8 mouse cellular contexts compared by ENCODE assay signal in the genomic region with DNA sequence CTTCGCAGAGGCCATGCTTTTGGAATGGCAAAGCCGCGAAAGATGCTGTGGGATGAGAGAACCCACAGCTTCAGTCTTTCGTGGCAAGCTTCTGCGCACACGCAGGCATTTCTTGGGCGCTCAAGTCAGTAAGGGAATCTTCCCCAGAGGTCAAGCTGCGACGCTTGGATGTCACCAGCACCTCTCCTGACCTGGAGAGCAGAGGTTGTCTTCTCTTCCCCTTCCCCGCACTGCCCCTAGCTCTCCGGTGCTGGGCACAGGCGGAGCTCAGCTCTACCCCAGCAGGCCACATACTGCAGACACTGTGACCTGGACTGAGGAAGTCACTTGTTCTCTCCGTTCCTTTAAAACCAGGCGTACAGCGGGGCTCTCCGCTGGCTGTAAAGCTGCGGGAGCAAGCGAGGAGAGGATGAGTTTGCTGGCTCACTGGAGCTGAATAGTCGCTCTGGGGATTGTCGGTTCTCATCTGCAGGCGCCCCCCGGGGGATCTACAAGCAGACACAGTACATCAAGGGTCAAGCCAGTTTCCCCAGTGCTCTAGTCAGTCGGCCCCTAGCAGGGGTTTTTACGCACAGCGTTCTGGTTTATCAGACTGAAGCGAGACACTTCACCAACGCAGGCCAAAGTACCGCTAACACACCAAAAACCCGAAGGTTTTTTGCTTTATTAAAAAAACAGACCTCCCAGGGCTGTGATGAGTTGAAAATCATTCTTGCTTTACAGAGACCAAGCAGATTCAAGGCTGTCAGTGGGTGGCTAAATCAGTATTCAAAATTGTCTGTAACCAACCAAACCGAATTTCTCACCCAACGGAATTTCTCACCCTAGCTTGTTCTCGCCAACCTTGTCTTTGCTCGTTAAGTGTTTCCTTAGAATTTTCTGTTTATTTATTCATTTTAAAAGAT. TPM values are rescaled to one million over a fixed set of nuclear protein-coding genes. Genes with fewer than 3 reads are reported as not detected.
DNase-seq lines count a peak whose midpoint lies in the region; ATAC-seq lines count a peak whose summit lies in the region.
"Had no signal": no experiment of that assay in that cellular context is flagged by ENCODE, and none has a peak within 500 bp of the region (broad histone marks: within the 10 kb centered on the region; RNA-seq: fewer than 3 reads in every experiment).

No protein-coding gene starts in this region.

- 5% methylated on average over 33 of the region's 33 CpGs for WGBS in lung, embryonic 15.5 days
- WGBS in hindbrain, embryonic 14.5 days = 2% methylated on average over 33 of the region's 33 CpGs
- WGBS in midbrain, embryonic 15.5 days = 1% methylated on average over 33 of the region's 33 CpGs

- no peak for DNase-seq in lung, postnatal 36 days
- DNase-seq in embryo, embryonic 10.5 days (ENCODE audit: low spot score) = peak; percentile 65
- DNase-seq in hindbrain, embryonic 14.5 days (ENCODE audit: low spot score) = no peak
- no peak for DNase-seq in frontal cortex, adult 2 months (ENCODE audit: extremely low spot score in 1 of 2, low spot score in 1 of 2)
- DNase-seq in thymus, postnatal 25 days = no peak

- peaks cover 64% of the 10 kb centered on the region for H3K27me3 ChIP-seq in lung, embryonic 15.5 days
- peaks cover 61% of the 10 kb centered on the region for H3K27me3 ChIP-seq in hindbrain, embryonic 14.5 days (ENCODE audit: control insufficient read depth, insufficient read depth, low read length)
- H3K27me3 ChIP-seq in midbrain, embryonic 15.5 days (replicated peaks) = peaks cover 64% of the 10 kb centered on the region

- H3K27ac ChIP-seq in lung, embryonic 15.5 days = no peak overlapping the region
- H3K27ac ChIP-seq in hindbrain, embryonic 14.5 days = no peak overlapping the region
- no peak overlapping the region for H3K27ac ChIP-seq in midbrain, embryonic 15.5 days

- H3K9ac ChIP-seq in lung, embryonic 15.5 days = no peak overlapping the region
- H3K9ac ChIP-seq in hindbrain, embryonic 14.5 days = no peak overlapping the region
- H3K9ac ChIP-seq in midbrain, embryonic 15.5 days = peak overlapping the region; percentile 9; the same call in 1 of the 2 replicates

- H3K4me3 ChIP-seq in lung, embryonic 15.5 days = peak overlapping the region; percentile 28
- H3K4me3 ChIP-seq in hindbrain, embryonic 14.5 days (replicated peaks; ENCODE audit: low read length) = peak overlapping the region; percentile 12
- peak overlapping the region; percentile 18 for H3K4me3 ChIP-seq in midbrain, embryonic 15.5 days

- H3K36me3 ChIP-seq in lung, embryonic 15.5 days = no peaks in the 10 kb centered on the region
- H3K36me3 ChIP-seq in hindbrain, embryonic 14.5 days (replicated peaks; ENCODE audit: control insufficient read depth, insufficient read depth) = no peaks in the 10 kb centered on the region
- H3K36me3 ChIP-seq in midbrain, embryonic 15.5 days (replicated peaks) = no peaks in the 10 kb centered on the region

- H3K4me1 ChIP-seq in lung, embryonic 15.5 days = peaks cover 17% of the 10 kb centered on the region
- H3K4me1 ChIP-seq in hindbrain, embryonic 14.5 days (replicated peaks; ENCODE audit: control insufficient read depth, insufficient read depth, low read length) = peaks cover 18% of the 10 kb centered on the region
- peaks cover 28% of the 10 kb centered on the region for H3K4me1 ChIP-seq in midbrain, embryonic 15.5 days

- peak overlapping the region; percentile 39 for H3K4me2 ChIP-seq in lung, embryonic 15.5 days
- H3K4me2 ChIP-seq in hindbrain, embryonic 14.5 days (replicated peaks) = peak overlapping the region; percentile 41
- H3K4me2 ChIP-seq in midbrain, embryonic 15.5 days = peak overlapping the region; percentile 40

- no peak; the same call in 1 of the 2 replicates for ATAC-seq in lung, embryonic 15.5 days (ENCODE audit: borderline replicate concordance, extremely low read depth, low FRiP score, low TSS enrichment)
- no peak for ATAC-seq in hindbrain, embryonic 14.5 days (ENCODE audit: low FRiP score)
- no peak for ATAC-seq in midbrain, embryonic 15.5 days (replicated peaks)

- H3K9me3 ChIP-seq in lung, embryonic 15.5 days = no peaks in the 10 kb centered on the region
- H3K9me3 ChIP-seq in hindbrain, embryonic 14.5 days (ENCODE audit: control insufficient read depth, low read length) = no peaks in the 10 kb centered on the region
- H3K9me3 ChIP-seq in midbrain, embryonic 15.5 days = no peaks in the 10 kb centered on the region

RNA-seq across cellular contexts. Expression of a gene that starts 3.2 kb away (rescaled TPM):
- polyA plus RNA-seq in lung, embryonic 15.5 days (2015; fragmentation: Nextera tagmentation; extraction: Ambion mirVana) = not detected in 2 replicates
- not detected in 2 replicates for polyA plus RNA-seq in hindbrain, embryonic 14.5 days (2014; fragmentation: Nextera tagmentation; extraction: Ambion mirVana)
- polyA plus RNA-seq in midbrain, embryonic 15.5 days (2015; fragmentation: Nextera tagmentation; extraction: Ambion mirVana) = not detected in 2 replicates
- not detected in 2 replicates for polyA plus RNA-seq in frontal cortex, adult 2 months (2012; rRNA removed)
- polyA plus RNA-seq: cortical plate, adult 2 months had no signal

RNA-seq across cellular contexts. Expression of a gene that starts 59.6 kb away (rescaled TPM):
- 64.1 and 65.3 TPM in 2 replicates for polyA plus RNA-seq in lung, embryonic 15.5 days (2015; fragmentation: Nextera tagmentation; extraction: Ambion mirVana)
- polyA plus RNA-seq in hindbrain, embryonic 14.5 days (2014; fragmentation: Nextera tagmentation; extraction: Ambion mirVana) = 64.2 and 70.1 TPM in 2 replicates
- polyA plus RNA-seq in midbrain, embryonic 15.5 days (2015; fragmentation: Nextera tagmentation; extraction: Ambion mirVana) = 64.4 and 66.4 TPM in 2 replicates
- polyA plus RNA-seq in frontal cortex, adult 2 months (2012; rRNA removed) = 71.4 and 82.0 TPM in 2 replicates
